Mouse (Mus musculus) cerebral cortex, adult 2 months (tissue): ENCODE data around the gene Treml4.

Experiments
- WGBS: fragments of 180-500 bp; shearing (Covaris S2); methylation state at CpG from one replicate; pipeline ENCODE4 v1.1.7; 2018; 5-methylcytosine and 5-hydroxymethylcytosine counted together

Treml4 gene

GRCm38 (mm10) chr17:48263741-48264362, at the start of gene Treml4:
Treml4 (plus strand) TSS chr17:48264295.
- WGBS: 76% methylated on average over 3 of the region's 3 CpGs

GRCm38 (mm10) chr17:48215429-48215828, 48.7 kb upstream of the Treml4 start:
- WGBS: 97% methylated on average over 1 of the region's 1 CpGs

DNA sequence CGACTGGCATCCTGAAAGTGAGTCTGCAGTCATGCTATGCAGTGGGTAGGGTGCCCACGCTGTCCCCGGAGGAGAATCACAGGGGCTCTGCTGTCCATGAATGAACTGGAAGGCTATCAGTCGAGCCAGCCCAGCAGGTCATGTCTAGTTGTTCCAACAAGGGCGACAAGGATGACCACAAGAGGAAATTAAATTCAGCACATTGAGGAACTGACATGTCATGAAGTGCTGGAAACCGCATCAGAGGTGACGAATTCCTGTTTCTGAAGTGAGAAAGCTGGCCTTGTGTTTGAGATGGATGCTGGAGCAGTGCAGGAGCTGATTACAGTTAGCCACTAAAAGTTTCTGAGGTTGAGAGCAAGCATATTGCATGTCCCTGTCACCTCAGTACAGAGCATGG, 33.4 kb upstream of the Treml4 start:
- WGBS: 86% methylated on average over 7 of the region's 7 CpGs

- 84% methylated on average over 6 of the region's 6 CpGs for WGBS
These were observed 31.6 kb upstream of the Treml4 start, which contains the start of gene Trem1 for GRCm38 (mm10) chr17:48232518-48232917. Trem1 (plus strand) TSS chr17:48232768.

GRCm38 (mm10) chr17:48233789-48234188, 30.3 kb upstream of the Treml4 start:
- 92% methylated on average over 4 of the region's 4 CpGs for WGBS

- WGBS: 71% methylated on average over 5 of the region's 5 CpGs
These were observed 29.5 kb upstream of the Treml4 start for GRCm38 (mm10) chr17:48234550-48234949.

- WGBS: 51% methylated on average over 4 of the region's 4 CpGs
These were observed 28.2 kb upstream of the Treml4 start for GRCm38 (mm10) chr17:48235773-48236370.

DNA sequence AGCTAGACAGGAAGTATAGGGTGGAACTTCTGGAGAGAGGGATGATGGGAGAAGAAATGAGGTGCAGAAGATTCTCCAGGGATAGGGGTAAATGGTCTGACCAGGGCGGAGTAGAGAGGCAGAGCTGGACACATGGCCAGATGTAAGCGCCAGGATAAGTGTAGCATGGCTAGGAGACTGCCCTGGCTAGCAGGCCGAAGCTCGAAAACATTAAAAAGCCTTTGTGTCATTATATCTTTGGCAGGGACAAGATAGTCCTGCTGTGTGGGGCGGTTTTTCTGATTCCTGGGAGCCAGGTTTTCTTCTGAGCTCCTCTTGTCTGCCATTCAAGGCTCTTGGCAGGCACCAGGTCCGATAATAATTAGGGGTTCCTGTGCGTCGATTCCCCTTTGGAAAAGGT, 26.5 kb upstream of the Treml4 start:
- WGBS: 87% methylated on average over 8 of the region's 8 CpGs

DNA sequence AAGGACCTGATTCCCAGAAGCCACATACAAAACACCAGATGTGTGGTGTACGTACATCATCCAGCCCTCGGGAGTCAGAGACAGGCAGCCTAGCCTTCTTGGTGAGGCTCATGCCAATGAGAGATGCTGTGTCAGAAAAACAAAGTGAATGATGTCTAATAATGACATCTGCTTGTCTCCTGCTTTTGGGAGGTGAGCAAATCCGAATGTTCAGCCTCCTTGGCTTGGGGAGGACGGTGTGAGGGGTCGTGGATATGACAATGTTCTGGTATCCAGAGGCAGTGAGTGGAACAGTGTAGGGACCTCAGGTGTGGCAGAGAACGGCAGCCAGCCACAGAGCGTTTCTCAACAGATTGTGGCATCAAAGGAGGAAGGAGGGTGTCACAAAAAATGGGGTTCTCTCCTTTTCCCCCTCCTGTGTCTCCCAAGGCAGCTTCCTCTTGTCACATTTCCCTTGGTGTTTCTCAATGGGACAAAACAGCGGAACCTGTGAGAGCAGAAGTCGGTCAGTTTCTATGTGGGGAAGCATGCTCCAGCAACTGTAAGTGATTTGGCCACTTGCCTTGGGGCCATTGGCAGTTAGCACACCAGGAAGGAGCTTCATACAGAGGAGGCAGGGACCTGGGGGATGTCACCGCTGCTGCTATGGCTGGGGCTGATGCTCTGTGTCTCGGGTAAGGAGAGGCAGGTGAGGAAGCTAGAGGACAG, 16.7 kb upstream of the Treml4 start, which contains the start of gene Trem3:
Gene Trem3 (plus strand): TSS at position 557 of the 708 bp plus-strand sequence.
- WGBS: 76% methylated on average over 11 of the region's 11 CpGs

GRCm38 (mm10) chr17:48249501-48249900, 14.6 kb upstream of the Treml4 start:
- 74% methylated on average over 11 of the region's 11 CpGs for WGBS

- 85% methylated on average over 7 of the region's 7 CpGs for WGBS
These were observed 13.5 kb upstream of the Treml4 start for GRCm38 (mm10) chr17:48250631-48251030.

DNA sequence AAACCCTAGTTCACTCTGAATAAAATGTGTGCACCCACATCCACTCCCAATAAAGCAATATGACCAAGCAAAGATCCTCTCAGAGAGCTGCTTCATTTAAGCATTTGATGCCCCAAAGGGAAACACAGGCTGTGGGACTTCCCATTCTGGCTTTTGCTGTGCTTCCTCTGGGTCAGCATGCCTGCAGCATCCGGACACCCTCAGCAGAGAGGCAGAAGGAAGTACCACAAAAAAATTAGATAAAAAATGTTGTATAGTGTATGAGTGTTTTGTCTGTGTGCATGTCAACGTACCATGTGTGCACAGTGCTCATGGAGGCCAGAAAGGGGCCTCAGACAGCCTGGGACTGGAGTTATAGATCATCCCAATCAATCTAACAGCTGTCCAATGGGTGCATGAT, 2.2 kb upstream of the Treml4 start:
- WGBS: 76% methylated on average over 2 of the region's 2 CpGs

GRCm38 (mm10) chr17:48264662-48265061, 567 bp downstream of the Treml4 start:
- WGBS: 88% methylated on average over 7 of the region's 7 CpGs

DNA sequence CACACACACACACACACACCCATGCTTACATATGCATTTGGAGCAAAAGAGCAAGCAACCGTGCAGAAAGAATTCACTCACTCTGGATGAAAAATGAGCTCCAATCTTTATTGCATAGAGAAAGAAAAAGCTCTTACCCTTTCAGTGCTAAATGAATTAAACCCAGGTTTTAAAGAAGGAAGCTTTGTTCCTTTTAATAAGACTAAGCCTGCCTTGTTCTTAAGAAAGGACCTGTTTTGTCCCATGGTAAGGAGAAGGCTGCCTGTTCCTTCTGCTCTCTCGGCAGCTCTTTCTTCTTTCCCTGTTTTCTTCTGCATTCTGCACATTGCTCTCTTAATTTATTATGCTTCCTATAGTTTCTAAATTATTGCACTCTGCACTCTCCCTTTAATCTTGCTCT, 2.0 kb downstream of the Treml4 start:
- 38% methylated on average over 2 of the region's 2 CpGs for WGBS

DNA sequence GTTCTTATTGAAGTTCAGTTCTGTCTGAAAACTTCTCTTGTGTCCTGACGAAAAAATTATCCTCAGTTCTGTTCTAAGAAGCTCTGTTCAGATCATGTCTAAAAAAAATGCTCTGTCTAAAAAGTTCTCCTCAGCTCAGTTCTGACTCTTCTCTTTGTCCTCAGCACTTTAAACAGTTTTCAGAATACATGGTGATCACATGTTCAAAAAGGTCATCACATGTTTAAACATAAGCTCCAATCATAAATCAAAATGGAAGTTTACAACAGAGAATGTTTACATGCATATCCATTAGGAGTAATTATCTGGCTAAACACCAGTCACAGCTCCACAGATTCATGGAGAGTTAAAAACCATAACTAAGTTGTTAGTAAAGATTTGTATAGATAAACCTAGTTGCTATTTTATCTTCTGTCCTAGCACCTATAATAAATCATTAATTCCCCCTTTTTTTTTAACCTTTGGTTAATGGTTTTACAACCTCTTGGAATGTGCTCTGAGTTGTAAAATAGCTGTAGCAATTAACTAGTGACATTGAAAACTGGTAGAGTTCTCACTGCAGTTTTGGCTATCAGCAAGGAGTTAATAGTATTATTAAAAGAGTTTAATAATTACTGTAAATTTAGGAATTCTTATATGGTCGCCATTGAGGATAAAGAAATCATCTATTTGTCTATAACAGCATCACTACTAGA, 2.7 kb downstream of the Treml4 start:
- WGBS: 50% methylated on average over 2 of the region's 2 CpGs

- 90% methylated on average over 1 of the region's 1 CpGs for WGBS
These were observed 3.5 kb downstream of the Treml4 start for GRCm38 (mm10) chr17:48267591-48267990.

GRCm38 (mm10) chr17:48269833-48270232, 5.7 kb downstream of the Treml4 start:
- 75% methylated on average over 4 of the region's 4 CpGs for WGBS

DNA sequence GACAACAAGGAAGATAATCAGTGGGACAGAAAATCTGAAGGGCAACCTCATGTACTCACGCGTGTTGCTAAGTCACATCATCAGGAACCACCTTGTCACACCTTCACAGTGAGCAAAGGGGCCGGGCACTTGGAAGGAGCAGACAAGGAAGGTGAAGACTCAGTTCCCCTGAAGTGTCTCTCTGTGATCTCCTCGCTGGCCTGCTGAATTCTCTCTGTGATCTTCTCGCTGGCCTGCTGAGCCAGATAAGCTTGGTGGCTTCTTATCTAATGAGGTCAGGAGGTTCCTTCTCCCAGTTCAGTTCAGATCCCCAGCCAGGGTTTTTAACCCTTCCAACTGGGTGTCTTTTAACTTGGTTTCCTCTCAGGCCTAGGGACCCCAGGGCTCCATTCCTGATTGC, 8.1 kb downstream of the Treml4 start:
- 89% methylated on average over 5 of the region's 5 CpGs for WGBS

DNA sequence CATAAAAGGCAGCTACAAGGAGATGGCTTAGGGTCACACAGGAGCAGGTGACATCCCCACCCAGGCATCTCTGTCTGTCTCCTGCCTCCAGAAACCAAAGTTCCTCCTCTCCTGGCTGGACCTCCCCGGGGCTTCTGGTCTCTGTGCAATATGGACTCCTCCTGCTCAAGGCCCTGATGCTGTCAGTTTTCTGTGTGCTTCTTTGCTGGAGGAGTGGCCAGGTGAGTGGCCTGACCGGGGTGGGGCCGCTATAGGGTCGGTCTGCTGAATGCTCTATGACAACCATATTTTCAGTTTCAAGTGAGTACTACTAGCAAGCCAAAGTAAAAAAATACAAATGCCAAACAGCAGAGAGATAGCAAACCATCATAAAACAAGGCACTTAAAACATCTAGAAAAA, 8.5 kb downstream of the Treml4 start:
- WGBS: 92% methylated on average over 4 of the region's 4 CpGs

GRCm38 (mm10) chr17:48274098-48274497, 10.0 kb downstream of the Treml4 start:
- WGBS: 84% methylated on average over 4 of the region's 4 CpGs

- 44% methylated on average over 6 of the region's 6 CpGs for WGBS
These were observed 10.8 kb downstream of the Treml4 start for GRCm38 (mm10) chr17:48274885-48275284.

- 70% methylated on average over 7 of the region's 7 CpGs for WGBS
These were observed 11.6 kb downstream of the Treml4 start for GRCm38 (mm10) chr17:48275736-48276135.
